Mouse (Mus musculus) adrenal gland, postnatal 10 days (tissue): ENCODE results near the gene Ramp2. TPM values are rescaled to one million over a fixed set of nuclear protein-coding genes. Genes with fewer than 3 reads are reported as not detected.

Experiments
- DNase-seq: peaks from one replicate; pipeline ENCODE4 v3.0.0; 2021; ENCODE audit warnings: mixed read lengths
- total RNA-seq, 2 experiments: library from RNA; stranded (reverse); gene quantifications; 2 replicates each; pipeline ENCODE4 v1.2.3; 2021

Ramp2 gene
- total RNA-seq, 2 experiments from 2014 or later: 101 to 116 TPM

DNA sequence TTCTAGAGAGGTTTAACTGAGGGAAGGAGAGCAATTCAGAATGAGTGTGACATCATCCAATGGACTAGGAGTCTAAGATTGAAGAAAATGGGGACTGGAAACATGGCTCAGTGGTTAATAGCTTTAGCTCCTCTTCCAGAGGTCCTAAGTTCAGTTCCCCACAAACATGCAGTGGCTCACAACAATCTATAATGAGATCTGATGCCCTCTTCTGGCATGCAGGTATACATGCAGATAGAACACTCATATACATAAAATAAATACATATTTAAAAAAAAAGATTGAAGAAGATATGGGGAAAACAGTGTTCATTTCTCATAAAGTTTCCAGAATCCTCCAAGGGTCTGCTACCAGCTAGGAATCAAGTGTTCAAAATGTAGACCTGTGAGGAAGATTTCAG, 10.4 kb upstream of the Ramp2 start:
- DNase-seq: no peak

- DNase-seq: no peak
Measured at GRCm38 (mm10) chr11:101236782-101237181, 9.0 kb upstream of the Ramp2 start.

DNA sequence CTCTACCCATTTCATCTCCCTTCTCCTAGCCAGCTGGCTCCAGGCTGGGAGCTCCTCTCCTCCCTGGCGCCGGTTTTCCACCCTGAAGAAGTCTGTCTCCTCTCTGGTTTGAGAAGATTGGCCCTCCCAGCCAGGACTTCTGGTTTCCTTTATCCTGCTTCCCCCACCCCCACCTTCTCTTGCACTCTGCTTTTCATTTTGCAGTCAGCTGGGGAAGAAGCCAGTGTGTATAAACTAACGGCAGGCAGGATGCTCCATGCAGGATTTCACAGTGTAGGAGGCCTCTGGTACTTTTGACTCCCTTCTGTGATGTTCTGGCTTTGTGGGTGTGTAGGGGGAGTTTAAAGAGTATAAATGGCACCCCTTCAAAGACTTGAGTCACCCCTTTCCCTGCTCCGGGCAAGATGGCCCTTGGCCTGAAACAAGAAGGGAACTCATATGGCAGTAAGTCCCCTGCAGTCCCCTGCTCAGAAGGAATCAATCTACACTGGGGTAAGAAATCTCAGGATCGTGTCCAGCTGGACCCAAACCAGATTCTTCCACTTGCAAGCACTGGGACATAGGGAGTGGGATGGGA, 7.7 kb upstream of the Ramp2 start:
- no peak for DNase-seq

DNA sequence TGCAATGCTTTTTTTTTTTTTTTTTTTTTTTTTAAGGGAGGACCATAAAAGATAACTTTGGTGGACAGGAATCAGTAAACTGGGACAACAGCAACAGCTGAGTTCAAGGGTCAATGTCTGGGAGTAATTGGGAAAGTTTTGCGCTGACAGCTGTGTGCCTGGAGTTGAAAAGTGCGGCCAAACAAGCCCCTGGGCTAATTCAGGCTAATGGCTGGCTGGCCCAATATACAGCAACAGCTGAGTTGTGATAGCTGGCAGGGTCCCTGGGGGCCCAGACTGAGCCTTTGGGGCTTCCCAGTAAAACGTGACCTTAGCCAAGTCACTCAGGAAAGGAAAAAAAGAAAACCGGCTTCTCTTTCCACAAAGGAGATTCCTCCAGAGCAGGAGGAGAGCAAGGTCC, 757 bp upstream of the Ramp2 start:
- DNase-seq: peak; percentile 64

GRCm38 (mm10) chr11:101246702-101247012, 829 bp downstream of the Ramp2 start:
- DNase-seq: no peak

- DNase-seq: no peak
Measured at GRCm38 (mm10) chr11:101247521-101248030, 1.7 kb downstream of the Ramp2 start.

- DNase-seq: peak; percentile 77
Measured at GRCm38 (mm10) chr11:101248258-101248994, 2.6 kb downstream of the Ramp2 start.

GRCm38 (mm10) chr11:101251031-101251430, 5.2 kb downstream of the Ramp2 start:
- no peak for DNase-seq

DNA sequence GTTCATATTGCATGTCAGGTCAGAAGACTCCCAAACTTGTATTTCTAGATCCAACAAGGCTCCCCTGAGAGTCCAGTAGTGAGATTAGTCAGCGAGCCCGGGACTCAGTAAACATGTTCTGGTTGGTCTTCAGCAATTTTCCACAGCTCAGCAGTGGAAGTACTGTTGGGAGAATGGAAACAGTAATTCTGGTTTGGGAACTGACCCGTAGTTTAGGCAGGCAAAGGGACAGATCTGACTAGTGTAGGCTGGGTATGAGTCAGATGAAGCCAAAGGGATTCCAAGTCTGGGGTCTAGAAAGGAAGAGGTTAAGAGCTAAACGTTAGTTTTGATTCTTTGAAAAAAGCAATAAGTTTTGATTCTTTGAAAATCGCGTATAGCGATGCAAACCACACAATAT, 7.1 kb downstream of the Ramp2 start:
- no peak for DNase-seq

DNA sequence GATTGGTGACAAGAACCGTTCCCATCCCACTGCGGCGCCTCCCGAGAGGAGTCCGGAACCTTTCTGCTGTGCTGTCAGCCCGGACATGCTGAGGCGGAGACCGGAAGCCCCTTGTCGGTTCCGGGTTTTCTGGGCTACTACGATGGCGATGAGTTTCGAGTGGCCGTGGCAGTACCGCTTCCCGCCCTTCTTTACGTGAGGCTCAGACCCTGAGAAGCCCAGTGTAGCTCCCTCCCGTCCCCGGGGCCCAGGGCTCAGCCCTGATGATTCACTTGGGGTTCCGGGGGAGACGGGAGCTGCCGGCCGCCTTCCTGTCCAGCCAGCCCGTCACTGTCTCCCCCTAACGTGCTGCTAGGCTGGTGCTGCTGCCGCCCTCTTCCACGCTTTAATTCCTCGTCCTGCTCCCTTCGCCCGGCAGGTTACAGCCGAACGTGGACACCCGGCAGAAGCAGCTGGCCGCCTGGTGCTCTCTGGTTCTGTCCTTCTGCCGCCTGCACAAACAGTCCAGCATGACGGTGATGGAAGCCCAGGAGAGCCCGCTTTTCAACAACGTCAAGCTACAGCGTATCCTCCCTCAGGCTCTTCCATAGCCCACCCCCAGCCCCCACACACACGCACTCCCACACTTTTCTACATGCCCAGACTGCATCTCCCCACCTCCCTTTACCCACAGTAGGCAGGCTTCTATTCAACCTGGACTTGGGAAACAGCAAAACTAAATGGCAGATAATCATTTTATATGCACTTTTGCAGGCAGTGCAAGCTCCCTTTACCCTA, 8.0 kb downstream of the Ramp2 start, which contains the start of gene Vps25:
TSS of gene Vps25 (plus strand) at position 95 of the 777 bp plus-strand sequence.
- DNase-seq: peak; percentile 92

DNA sequence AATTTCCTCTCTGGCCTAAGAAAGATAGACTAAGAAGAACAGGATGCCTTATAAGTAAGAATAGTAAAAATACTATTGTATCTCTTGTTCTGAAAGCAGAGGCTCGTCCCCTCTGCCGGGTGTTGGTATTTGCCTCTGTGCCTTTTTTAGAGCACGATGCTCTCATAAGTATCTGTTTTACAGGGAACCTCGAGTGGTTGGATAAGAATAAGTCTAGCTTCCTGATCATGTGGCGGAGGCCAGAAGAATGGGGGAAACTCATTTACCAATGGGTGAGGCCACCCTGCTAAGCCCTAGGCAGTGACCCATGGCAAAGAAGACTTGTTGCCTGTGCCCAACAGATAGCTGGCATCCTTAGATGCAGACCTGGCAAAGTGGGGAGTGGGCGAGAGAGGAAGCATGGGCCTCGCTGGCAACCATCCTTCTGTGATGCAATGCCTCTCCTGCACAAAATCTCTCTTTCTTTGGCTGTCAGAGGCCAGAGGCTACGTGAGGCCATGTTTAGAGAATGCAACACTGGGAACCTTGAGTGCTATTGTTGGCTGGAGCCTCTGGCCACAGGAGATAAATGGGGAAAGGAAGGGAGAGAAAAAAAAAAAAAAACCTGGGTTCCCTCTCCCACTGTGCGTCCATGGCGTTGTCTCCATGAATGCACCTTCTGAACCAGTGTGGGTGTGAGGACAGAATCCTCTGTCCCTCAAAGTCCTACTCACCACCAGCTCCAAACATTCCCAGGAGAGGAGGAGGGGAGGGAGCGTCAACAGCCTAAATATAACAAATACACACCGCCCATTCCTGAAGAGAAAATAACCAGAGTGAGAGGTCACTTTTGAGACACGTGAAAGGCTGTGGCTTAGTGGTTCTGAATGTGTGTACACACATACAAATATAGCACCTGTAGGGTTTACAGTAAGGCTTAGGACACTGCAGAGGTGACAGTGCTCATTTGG, 10.3 kb downstream of the Ramp2 start:
- no peak for DNase-seq

- DNase-seq: no peak
Measured at GRCm38 (mm10) chr11:101259261-101259712, 13.5 kb downstream of the Ramp2 start.

GRCm38 (mm10) chr11:101259948-101260825, 14.4 kb downstream of the Ramp2 start, which contains the start of gene Wnk4:
TSS of gene Wnk4 (plus strand) at chr11:101260567.
- DNase-seq: peak; percentile 84

DNA sequence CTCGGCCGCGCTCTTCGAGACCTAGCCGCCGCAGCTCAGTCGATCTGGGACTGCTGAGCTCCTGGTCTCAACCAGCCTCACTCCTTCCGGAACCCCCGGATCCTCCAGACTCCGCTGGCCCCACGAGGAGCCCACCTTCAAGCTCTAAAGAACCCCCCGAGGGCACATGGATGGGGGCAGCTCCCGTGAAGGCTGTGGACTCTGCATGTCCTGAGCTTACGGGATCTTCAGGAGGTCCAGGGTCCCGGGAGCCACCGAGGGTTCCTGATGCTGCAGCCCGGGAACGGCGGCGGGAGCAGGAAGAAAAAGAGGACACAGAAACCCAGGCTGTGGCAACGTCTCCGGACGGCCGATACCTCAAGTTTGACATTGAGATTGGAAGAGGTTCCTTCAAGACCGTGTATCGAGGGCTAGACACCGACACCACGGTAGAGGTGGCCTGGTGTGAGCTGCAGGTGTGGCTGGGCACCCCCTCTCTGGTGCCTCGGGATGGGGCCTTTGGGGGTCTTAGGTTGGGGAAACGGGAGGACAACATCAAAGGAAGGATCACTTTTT, 15.1 kb downstream of the Ramp2 start:
- DNase-seq: no peak

DNA sequence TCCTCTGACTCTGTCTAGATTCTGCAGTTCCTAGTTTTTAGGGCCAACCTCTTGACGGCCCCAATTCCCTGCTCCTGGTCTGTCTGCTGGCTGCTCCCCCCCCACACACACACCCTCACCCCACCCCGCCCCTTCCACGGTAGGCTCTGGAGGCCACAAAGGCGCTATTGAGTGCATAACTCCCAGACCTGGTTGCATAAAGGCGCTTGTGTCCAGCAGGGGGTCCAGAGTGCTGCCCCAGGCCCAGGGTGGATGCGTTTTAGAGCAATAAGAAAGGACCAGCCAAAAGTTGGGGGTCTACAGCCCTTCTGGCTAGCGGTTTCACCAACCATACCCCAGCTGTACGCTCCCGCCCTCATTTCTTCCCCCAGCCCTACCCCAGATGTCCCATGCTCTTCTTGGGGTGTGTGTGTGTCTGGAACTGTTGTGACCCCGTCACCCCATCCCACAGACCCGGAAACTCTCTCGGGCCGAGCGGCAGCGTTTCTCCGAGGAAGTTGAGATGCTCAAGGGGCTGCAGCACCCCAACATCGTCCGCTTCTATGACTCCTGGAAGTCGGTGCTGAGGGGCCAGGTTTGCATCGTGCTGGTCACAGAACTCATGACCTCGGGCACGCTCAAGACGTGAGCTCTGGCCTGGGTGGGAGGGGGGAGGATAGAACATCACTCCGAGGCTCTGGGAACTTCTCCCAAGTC, 16.6 kb downstream of the Ramp2 start:
- no peak for DNase-seq

DNA sequence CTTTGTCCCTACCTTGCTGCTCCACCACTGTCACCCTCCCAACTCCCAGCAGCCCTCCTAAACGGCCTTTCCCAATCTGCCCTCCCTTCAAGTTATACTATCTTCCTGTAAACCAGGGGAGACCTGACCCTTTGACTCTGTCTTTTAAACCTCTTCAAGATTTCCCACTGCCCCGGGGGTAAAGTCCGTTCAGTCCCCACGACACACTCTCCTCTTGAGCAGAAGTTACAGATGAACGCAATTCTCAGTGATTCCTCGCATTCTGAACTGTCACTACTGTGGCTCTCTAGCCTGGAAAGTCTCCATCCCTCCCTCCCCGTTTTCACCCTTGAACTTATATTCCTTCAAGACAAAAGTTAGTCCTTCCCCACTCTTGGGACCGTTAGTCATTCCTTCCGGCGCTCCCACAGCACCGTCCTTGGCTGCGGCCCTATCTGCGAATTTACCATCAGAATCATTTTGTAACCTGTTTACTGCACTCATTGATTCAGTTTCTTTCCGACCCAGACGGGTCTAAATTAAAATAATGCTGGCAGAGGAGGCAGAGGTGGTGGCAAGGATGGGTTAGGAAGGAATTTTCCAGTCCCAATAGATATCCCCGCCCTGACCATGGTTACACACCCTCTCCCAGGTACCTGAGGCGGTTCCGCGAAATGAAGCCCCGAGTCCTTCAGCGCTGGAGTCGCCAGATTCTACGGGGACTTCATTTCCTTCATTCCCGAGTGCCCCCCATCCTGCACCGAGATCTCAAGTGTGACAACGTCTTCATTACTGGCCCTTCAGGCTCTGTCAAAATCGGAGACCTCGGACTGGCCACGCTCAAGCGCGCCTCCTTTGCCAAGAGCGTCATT, 17.5 kb downstream of the Ramp2 start:
- no peak for DNase-seq

DNA sequence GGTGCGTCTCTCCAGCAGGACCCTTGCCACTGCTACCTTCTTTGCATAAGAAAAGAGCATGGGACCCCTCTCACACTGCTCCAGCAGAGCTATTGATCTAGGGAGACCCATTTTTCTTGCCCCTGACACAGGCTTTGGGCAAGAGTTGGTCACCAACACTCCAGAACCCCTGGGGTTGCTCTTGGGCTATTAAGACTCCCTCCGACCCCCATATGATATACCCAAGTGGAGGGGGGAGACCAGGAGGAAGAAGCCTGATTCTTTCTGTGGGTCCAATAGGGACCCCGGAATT, 18.1 kb downstream of the Ramp2 start:
- DNase-seq: no peak

DNA sequence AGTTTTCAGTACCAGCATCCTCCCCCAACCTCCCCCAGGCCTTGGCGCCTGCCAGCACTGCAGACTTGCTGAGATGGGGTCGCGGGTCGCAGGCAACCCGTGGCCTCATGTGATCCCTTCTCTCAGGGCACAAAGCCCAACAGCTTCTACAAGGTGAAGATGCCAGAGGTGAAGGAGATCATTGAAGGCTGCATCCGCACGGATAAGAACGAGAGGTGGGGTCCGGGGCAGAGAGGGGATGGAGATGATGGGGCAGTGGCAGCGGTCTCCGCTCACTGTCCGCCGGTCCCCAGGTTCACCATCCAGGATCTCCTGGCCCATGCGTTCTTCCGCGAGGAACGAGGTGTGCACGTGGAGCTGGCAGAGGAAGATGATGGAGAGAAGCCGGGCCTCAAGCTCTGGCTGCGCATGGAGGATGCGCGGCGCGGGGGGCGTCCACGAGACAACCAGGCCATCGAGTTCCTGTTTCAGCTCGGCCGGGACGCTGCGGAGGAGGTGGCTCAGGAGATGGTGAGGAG, 19.2 kb downstream of the Ramp2 start:
- DNase-seq: no peak

GRCm38 (mm10) chr11:101265906-101266305, 20.1 kb downstream of the Ramp2 start:
- DNase-seq: no peak
